Mouse (Mus musculus) left cerebral cortex, postnatal 14 days (tissue): ENCODE results near the gene Snx11. TPM values are rescaled to one million over a fixed set of nuclear protein-coding genes. Genes with fewer than 3 reads are reported as not detected.

ENCODE experiments used
- DNase-seq, 2 experiments: peaks; one replicate each; pipeline ENCODE4 v3.0.0; 2021 to 2022; ENCODE audit warnings: low spot score in 2 of 2, mixed read lengths in 1 of 2
- intact Hi-C: fragments of 180-260 bp; cut with DNase I; formaldehyde crosslinking; loops from one replicate; pipeline ENCODE4 v1.15.1; 2025
- total RNA-seq, 2 experiments: library from RNA; stranded (reverse); gene quantifications; 2 replicates each; pipeline ENCODE4 v1.2.3; 2021

Gene Snx11
- total RNA-seq, 2 experiments from 2014 or later: 39.0 to 44.2 TPM

- intact Hi-C loops: no loop called here
- no peak for DNase-seq
These were observed 9.1 kb downstream of the Snx11 start for GRCm38 (mm10) chr11:96768240-96768639.

- no peak for DNase-seq
These were observed 10.3 kb downstream of the Snx11 start for GRCm38 (mm10) chr11:96767096-96767495.

GRCm38 (mm10) chr11:96766555-96766954 is 10.8 kb downstream of the Snx11 start:
- DNase-seq: no peak
- intact Hi-C loops: no loop called here

More at GRCm38 (mm10) chr11:96767096-96767495, 10.3 kb downstream of the Snx11 start:
- intact Hi-C loops: no loop called here

GRCm38 (mm10) chr11:96765645-96766044 is 11.7 kb downstream of the Snx11 start:
- no peak for DNase-seq
- intact Hi-C loops: no loop called here

- intact Hi-C loops: no loop called here
- DNase-seq: no peak
These were observed 12.6 kb downstream of the Snx11 start for GRCm38 (mm10) chr11:96764511-96765350.

- peak in 1 of 2 experiments; percentile 40 for DNase-seq
These were observed 14.5 kb downstream of the Snx11 start for GRCm38 (mm10) chr11:96762742-96763470.

GRCm38 (mm10) chr11:96761984-96762383 is 15.4 kb downstream of the Snx11 start:
- intact Hi-C loops: loop anchor here (2.0 kb wide), 1 partner anchor 99 kb away; no protein-coding TSS in a partner anchor

More at GRCm38 (mm10) chr11:96762742-96763470, 14.5 kb downstream of the Snx11 start:
- intact Hi-C loops: no loop called here

GRCm38 (mm10) chr11:96760042-96760441 is 17.3 kb downstream of the Snx11 start:
- DNase-seq: peak; percentile 63 to 69
- intact Hi-C loops: loop anchor here (2.0 kb wide), 1 partner anchor 101 kb away; no protein-coding TSS in a partner anchor

More at GRCm38 (mm10) chr11:96761984-96762383, 15.4 kb downstream of the Snx11 start:
- no peak for DNase-seq

GRCm38 (mm10) chr11:96758402-96758801 is 19.0 kb downstream of the Snx11 start:
- intact Hi-C loops: no loop called here
- no peak for DNase-seq

- no peak for DNase-seq
- intact Hi-C loops: no loop called here
These were observed 19.9 kb downstream of the Snx11 start for GRCm38 (mm10) chr11:96757421-96757820.

GRCm38 (mm10) chr11:96755298-96755697 is 22.1 kb downstream of the Snx11 start:
- no peak for DNase-seq
- intact Hi-C loops: no loop called here

- intact Hi-C loops: no loop called here
- DNase-seq: no peak
These were observed 29.8 kb downstream of the Snx11 start for GRCm38 (mm10) chr11:96747555-96747954.

- DNase-seq: no peak
- intact Hi-C loops: no loop called here
These were observed 30.7 kb downstream of the Snx11 start for GRCm38 (mm10) chr11:96746648-96747047.

GRCm38 (mm10) chr11:96743891-96744290 is 33.5 kb downstream of the Snx11 start:
- DNase-seq: no peak
- intact Hi-C loops: no loop called here

- intact Hi-C loops: no loop called here
- peak in 1 of 2 experiments; percentile 29 for DNase-seq
These were observed 34.4 kb downstream of the Snx11 start for GRCm38 (mm10) chr11:96743000-96743399.

- intact Hi-C loops: loop anchor here (2.0 kb wide), 1 partner anchor 447 kb away; no protein-coding TSS in a partner anchor
- peak; percentile 46 to 73 for DNase-seq
These were observed 35.4 kb downstream of the Snx11 start for GRCm38 (mm10) chr11:96741995-96742394.

GRCm38 (mm10) chr11:96740796-96741195 is 36.6 kb downstream of the Snx11 start:
- DNase-seq: no peak
- intact Hi-C loops: loop anchor here (2.0 kb wide), 1 partner anchor 446 kb away; no protein-coding TSS in a partner anchor

GRCm38 (mm10) chr11:96737673-96738471 is 39.5 kb downstream of the Snx11 start:
- intact Hi-C loops: no loop called here
- no peak for DNase-seq

GRCm38 (mm10) chr11:96736361-96736760 is 41.0 kb downstream of the Snx11 start:
- intact Hi-C loops: no loop called here
- no peak for DNase-seq
